Mouse (Mus musculus): ENCODE data around the gene Fam185a.

DNA sequence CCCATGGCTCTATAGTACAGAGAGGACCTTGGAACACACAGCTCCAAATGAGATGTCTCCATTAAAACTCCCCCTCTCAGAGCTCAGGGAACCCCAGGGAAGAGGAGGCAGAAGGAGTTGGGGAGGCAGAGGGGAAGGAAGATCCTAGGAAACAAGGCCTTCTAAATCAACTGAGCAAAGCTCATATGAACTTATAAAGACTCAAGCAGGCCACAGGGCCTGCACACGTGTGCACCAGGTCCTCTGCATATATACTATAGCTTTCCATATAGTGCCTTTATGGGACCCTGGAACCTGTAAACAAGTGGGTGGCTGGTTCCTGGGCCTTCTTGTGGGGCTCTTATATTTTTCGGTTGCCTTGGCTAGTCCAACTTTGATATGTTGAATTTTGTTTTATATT, 30.2 kb upstream of the Fam185a start:
- TF ChIP-seq CTCF (IDR thresholded peaks at IDR 0.05) (no peak), EP300 (IDR thresholded peaks at IDR 0.05; ENCODE audit: insufficient read depth, low read depth, low read length) (no peak), POLR2A (IDR thresholded peaks at IDR 0.05; ENCODE audit: insufficient read depth, low read depth, low read length) (no peak)
